Mouse (Mus musculus): ENCODE results near the gene Pax5.

The Pax5 gene

GRCm38 (mm10) chr4:44668172-44668571 is 42.1 kb downstream of the Pax5 start:
- no peak for DNase-seq (ENCODE audit: low read depth)

GRCm38 (mm10) chr4:44667369-44667768 is 42.9 kb downstream of the Pax5 start:
- DNase-seq (ENCODE audit: low read depth), result no peak

- no peak for DNase-seq (ENCODE audit: low read depth)
Observed at GRCm38 (mm10) chr4:44664767-44665056, 45.6 kb downstream of the Pax5 start.

GRCm38 (mm10) chr4:44664004-44664766 is 46.1 kb downstream of the Pax5 start:
- DNase-seq (ENCODE audit: low read depth), result no peak

- no peak for DNase-seq (ENCODE audit: low read depth)
Observed at GRCm38 (mm10) chr4:44663489-44663888, 46.8 kb downstream of the Pax5 start.

GRCm38 (mm10) chr4:44645181-44645580 is 65.1 kb downstream of the Pax5 start:
- DNase-seq (ENCODE audit: low read depth), result no peak

GRCm38 (mm10) chr4:44641831-44642587 is 68.3 kb downstream of the Pax5 start:
- no peak for DNase-seq (ENCODE audit: low read depth)

- peak; percentile 9 for DNase-seq (ENCODE audit: low read depth)
Observed at GRCm38 (mm10) chr4:44635618-44636017, 74.7 kb downstream of the Pax5 start.

GRCm38 (mm10) chr4:44633694-44634524 is 76.4 kb downstream of the Pax5 start:
- no peak for DNase-seq (ENCODE audit: low read depth)

- no peak for DNase-seq (ENCODE audit: low read depth)
Observed at GRCm38 (mm10) chr4:44630059-44630458, 80.2 kb downstream of the Pax5 start.

- DNase-seq (ENCODE audit: low read depth), result no peak
Observed at GRCm38 (mm10) chr4:44627890-44628289, 82.4 kb downstream of the Pax5 start.

GRCm38 (mm10) chr4:44625108-44625424 is 85.2 kb downstream of the Pax5 start:
- DNase-seq (ENCODE audit: low read depth), result no peak

- DNase-seq (ENCODE audit: low read depth), result peak; percentile 74
Observed at GRCm38 (mm10) chr4:44624232-44625107, 85.8 kb downstream of the Pax5 start.

GRCm38 (mm10) chr4:44623435-44623727 is 86.9 kb downstream of the Pax5 start:
- no peak for DNase-seq (ENCODE audit: low read depth)

GRCm38 (mm10) chr4:44622682-44623434 is 87.4 kb downstream of the Pax5 start:
- no peak for DNase-seq (ENCODE audit: low read depth)

GRCm38 (mm10) chr4:44620241-44620640 is 90.0 kb downstream of the Pax5 start:
- peak; percentile 2 for DNase-seq (ENCODE audit: low read depth)

- DNase-seq (ENCODE audit: low read depth), result no peak
Observed at GRCm38 (mm10) chr4:44614066-44614667, 96.1 kb downstream of the Pax5 start.

- DNase-seq (ENCODE audit: low read depth), result no peak
Observed at GRCm38 (mm10) chr4:44612392-44612791, 97.9 kb downstream of the Pax5 start.

- no peak for DNase-seq (ENCODE audit: low read depth)
Observed at GRCm38 (mm10) chr4:44605453-44605852, 104.8 kb downstream of the Pax5 start.

GRCm38 (mm10) chr4:44602257-44602801 is 108.0 kb downstream of the Pax5 start:
- DNase-seq (ENCODE audit: low read depth), result no peak

- no peak for DNase-seq (ENCODE audit: low read depth)
Observed at GRCm38 (mm10) chr4:44601370-44601769, 108.9 kb downstream of the Pax5 start.
